Mouse (Mus musculus) cerebellum, postnatal 4 days (tissue): ENCODE data around the gene Lce1c.
"Not testable (repeated sequence)": the region's sequence is repeated elsewhere in the genome, so short reads cannot be mapped to it uniquely, and the experiment has no call there.

Source experiments
- DNase-seq, 2 experiments: peaks; one replicate each; pipeline ENCODE4 v3.0.0; 2022; ENCODE audit warnings: low spot score in 2 of 2, mixed read lengths in 1 of 2

The Lce1c gene

DNA sequence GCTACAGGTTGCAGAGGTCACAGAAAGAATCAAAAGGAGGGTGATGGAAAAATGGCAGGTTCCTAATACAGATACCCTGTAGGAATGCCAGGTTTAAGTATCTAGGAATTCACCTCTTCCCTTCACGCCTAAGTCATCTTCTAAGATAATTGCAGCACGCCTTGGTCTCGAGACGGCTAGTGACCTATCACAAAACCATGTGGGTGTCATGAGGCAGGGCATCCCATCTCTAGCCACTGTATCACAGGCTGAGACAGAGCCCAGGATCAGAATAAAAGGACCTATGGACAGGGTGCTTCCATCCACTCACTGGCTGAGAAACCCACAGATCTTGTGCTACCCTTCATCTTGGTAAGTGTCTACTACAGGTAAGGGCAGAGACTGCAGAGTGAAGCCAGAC lies at the start of gene Lce1c:
Gene Lce1c (plus strand): TSS at position 301 of the 400 bp plus-strand sequence.
- no peak for DNase-seq

DNA sequence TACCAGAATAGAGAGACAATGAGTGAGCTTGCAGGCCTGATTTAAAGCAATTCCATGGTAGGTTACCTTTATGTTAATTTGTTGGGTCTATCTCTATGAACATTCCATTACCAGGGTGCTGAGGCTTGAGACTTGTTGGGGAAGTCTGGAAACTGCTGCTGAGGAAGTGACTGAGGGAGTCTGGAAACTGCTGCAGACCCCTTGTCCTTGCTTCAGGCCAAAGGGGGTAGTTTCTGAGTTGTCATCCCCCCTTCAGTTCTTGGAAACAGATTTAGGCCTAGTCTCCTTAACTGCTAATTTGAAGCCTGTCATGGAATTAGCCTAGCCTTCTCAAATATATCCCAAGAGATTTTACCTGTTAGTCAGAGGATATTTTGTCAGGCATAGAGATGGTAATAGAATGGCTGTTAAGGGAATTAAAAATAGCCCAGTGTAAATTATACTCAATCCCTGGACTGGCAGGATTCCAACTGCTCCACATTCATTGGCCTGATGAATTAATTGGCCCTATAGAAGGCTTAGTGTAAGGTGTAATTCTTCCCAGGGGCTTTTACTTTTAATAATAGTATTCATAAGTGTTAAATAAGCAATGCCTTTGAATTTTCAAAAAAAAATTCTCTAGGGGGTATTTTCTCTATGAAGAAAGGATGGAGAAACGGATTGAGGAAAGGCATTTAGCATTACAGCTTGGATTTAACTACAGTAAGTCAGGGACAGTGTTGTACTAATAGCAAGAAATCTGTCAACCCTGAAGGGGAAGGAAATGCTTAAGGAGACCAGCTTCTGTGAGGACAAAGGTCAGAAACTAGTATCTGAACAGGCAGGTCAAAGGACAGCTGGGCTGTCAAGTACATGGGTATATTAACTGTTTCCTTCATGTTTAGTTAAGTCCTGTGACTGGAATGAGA lies 41.0 kb upstream of the Lce1c start:
- DNase-seq: no peak

DNA sequence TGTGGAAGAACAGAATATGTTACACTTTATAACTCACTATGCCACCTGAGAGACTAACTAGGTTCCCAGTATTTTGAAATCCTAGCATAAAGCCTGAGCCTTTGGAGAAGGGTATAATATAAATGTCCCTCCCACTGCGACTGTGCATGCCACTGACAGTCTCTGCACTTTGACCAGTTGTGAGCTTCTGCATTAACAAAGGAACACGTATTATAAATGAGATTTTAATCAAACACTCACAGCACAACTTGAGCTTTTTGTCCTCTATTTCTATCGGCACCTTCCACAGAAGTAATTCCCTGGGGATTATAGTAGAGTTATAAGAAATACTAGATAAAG lies 40.4 kb upstream of the Lce1c start:
- no peak for DNase-seq

DNA sequence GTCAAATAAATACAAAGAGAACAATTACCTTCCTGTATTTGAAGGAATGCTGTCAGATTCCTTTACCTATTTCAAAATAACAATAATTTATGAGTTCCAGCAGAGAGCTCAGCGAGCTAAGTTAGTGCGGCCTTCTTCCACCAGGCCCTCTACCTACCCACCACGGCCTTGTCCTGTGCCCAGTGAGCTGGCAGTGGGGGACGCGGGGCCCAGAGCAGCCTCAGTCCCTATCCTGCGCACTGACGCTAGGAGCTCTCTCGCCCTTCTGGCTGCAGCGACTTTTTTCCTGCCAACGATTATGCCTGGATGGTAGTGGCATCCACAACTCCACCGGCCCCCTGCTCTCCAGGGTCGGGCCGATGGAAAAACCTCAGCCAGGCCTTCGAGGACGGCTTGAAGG lies 39.2 kb upstream of the Lce1c start:
- no peak for DNase-seq

DNA sequence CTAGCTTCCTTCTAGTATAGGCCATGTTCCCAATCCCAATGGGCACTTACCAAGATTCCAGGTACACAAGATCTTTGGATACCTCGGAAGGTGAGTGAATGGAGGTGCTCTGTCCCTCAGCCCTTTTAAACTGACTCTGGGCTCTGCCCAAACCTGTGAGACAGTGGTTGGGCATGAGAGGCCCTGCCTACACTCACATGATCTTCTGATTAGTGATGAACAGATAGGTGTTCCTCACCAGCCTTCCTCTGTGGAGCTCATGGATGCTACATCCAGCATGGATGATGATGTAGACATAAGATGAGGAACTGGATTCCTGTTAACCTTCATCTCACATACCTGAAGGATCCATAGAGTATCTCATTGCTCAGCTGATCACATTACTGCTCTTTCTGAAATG lies 30.8 kb upstream of the Lce1c start, which contains the start of gene Lce1a1:
Gene Lce1a1 (minus strand): TSS at position 101 of the 400 bp plus-strand sequence.
- DNase-seq: no peak

DNA sequence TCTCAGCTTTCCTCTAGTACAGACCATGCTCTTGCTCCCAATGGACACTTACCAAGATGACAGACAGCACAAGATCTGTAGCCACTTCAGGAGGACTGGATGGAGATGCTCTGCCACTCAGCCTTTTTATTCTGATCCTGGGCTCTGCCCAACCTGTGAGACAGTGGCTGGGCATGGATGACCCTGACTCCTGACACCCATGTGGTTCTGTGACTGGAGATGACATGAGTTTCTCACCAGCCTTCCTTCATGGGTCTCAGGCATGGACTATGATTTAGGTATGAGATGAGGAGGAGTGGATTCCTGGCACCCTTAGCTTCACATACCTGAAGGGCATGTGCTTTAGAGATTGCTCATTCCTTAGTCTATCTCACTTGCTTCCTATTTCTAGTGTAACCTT lies 22.2 kb upstream of the Lce1c start, which contains the start of gene Lce1b:
Gene Lce1b (minus strand): TSS at position 101 of the 400 bp plus-strand sequence.
- DNase-seq: no peak

DNA sequence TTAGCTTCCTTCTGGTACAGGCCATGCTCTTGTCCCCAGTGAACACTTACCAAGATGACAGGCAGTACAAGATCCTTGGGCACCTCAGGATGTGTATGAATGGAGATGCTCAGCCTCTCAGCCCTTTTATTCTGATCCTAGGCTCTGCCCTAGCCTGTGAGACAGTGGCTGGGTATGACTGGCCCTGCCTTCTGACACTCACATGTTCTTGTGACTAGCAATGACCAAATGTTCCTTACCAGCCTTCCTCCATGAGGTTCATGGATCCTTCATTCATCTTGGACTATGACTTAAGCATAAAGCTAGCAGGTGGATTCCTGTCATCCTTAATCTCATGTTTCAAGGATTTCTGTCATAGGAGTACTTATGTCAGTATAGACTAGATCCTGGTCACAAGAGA lies 8.8 kb upstream of the Lce1c start, which contains the start of gene Lce1a2:
Gene Lce1a2 (minus strand): TSS at position 101 of the 400 bp plus-strand sequence.
- no peak for DNase-seq

DNA sequence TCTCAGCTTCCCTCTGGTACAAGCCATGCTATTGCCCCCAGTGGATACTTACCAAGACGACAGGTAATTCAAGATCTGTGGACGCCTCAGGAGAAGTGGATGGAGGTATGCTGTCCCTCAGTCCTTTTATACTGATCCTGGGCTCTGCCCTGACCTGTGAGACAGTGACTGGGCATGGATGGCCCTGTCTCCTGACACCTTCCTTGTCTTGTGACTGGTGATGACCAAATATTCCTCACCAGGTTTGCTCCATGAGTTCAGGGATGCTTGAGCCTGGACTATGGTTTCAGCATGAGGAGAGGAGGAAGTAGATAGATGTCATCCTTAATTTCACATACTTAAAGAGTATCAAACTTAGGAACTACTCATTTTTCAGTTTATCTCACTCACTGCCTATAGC lies 8.1 kb downstream of the Lce1c start, which contains the start of gene Lce1d:
Gene Lce1d (minus strand): TSS at position 101 of the 400 bp plus-strand sequence.
- DNase-seq: no peak

DNA sequence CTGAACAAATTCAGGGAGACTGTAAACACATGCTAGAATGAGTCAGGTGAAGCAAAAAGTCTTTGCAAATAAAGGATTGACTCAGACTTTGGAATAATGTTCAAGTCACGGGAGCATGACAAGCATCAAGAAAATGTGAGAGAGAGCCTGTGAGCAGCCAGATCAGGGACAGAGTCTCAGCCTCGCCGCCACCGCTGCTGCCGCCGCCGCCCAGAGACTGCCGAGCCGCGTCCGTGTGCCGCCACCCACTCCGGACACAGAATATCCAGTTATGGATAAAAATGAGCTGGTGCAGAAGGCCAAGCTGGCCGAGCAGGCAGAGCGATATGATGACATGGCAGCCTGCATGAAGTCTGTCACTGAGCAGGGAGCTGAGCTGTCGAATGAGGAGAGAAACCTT lies 10.1 kb downstream of the Lce1c start:
- not testable (repeated sequence) for DNase-seq

DNA sequence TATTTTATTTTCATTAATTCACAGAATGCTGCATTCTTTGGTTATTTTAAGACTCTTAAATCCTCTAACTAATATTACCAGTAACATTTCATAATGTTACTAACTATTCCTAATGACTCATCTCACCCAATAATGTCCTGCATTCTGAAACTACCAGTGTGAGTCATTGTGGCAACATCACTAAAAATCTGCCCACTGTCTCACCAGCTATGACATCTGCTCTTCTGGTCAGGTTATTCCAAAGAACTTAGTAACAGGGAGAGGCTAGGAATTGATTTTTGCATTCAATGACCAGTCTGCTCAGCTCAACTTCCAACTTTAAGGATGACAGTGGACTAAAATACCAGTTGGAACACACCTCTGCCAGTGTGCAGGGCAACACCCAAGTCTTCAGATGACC lies 12.6 kb downstream of the Lce1c start:
- DNase-seq: no peak

DNA sequence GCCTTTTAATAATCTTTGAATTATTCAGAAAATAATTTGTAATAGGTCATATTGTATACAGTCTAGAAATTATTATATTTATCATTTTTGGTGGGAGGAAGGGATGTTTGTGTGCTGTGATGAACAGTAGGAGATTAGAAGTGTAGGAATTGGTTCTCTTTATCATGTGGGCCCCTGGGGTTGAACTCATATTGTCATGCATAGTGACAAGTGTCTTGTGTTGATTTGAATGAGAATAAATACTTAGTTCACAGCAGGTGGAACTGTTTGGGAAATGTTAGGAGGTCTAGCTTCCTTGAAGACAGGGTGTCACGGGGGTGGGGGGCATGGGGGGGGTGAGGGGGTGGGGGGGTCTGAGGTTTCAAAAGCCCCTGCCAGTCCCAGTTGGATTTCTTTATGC lies 15.6 kb downstream of the Lce1c start:
- no peak for DNase-seq

DNA sequence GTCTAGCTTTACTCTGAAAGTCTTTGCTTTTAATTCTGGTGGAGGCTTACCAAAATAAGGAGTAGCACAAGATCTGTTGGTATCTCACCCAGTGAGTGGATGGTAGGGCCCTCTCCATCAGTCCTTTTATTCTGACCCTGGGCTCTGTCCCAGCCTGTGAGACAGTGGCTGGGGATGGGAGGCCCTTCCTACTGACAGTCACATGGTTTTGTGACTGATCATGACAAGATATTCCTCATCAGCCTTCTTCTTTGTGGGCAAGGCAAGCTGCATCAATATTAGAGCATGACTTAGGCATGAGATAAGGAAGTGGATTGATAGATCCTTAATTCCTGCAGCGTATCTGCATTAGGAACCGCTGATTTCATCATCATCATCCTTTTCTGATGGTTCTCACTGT lies 29.9 kb downstream of the Lce1c start, which contains the start of gene Lce1e:
Gene Lce1e (minus strand): TSS at position 101 of the 400 bp plus-strand sequence.
- no peak for DNase-seq

DNA sequence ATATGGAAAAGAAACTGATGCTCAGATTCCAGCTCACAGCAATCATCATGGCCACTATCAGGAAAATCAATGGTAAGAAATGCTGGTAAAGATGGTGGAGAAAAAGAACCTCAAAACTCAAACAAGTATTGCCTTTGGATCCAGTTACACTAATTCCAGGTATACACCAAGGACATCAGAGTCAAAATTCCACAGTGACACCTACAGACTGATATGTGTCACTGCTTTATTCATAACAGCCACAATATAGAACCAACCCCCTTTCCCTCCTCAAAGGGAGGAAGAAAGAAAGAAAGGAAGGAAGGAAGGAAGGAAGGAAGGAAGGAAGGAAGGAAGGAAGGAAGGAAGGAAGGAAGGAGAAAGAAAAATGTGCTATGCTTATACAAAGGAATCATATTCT lies 36.1 kb downstream of the Lce1c start:
- DNase-seq: no peak

DNA sequence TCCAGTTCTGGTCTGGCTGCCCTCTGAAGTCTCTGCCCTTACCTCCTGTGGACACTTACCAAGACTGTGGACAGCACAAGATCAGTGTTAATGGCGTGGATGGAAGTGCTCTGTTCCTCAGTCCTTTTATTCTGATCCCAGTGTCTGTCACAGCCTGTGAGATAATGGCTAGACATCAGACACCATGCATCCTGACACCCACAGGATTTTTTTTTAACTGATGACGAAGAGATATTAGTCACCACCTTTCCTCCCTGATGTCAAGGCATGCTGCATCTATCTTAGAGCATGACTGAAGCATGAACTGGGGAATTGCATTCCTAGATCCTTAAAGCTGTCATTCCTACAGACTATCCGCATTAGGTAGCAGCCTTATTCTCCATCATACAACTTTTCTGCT lies 41.2 kb downstream of the Lce1c start, which contains the start of gene Lce1f:
Gene Lce1f (minus strand): TSS at position 101 of the 400 bp plus-strand sequence.
- no peak for DNase-seq

DNA sequence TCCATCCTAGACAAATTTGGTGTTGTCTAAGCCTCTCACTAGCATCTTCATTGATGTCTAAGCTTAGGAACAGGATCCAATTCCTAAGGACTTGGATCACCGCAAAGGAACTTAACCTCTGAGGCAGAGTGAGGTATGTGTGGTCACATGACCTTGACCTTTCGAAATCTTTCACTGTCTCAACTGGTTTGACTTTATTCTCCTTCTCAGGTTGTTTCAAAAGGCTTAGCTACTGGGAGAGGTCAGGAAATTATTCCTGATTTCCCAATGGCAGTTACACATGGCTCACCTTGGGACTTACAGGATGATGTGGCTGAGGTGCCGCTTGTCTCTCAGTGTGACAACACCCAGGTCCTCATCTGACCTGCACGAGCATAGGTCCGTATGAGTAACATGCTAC lies 43.6 kb downstream of the Lce1c start:
- DNase-seq: no peak
